Mouse (Mus musculus): Measurements from ENCODE around the gene Syngr2.

Gene Syngr2

GRCm38 (mm10) chr11:117857462-117857861 is 48.0 kb downstream of the Syngr2 start:
- DNase-seq (ENCODE audit: inconsistent age in 2 of 2, low spot score in 1 of 2): no peak

- DNase-seq (ENCODE audit: inconsistent age in 2 of 2, low spot score in 1 of 2): no peak
Measured at GRCm38 (mm10) chr11:117858392-117858791, 48.9 kb downstream of the Syngr2 start.

GRCm38 (mm10) chr11:117860601-117861000 is 51.1 kb downstream of the Syngr2 start, which contains the start of gene Tmem235:
Gene Tmem235 (plus strand): TSS chr11:117860752.
- no peak for DNase-seq (ENCODE audit: inconsistent age in 2 of 2, low spot score in 1 of 2)

GRCm38 (mm10) chr11:117863174-117863856 is 53.8 kb downstream of the Syngr2 start:
- DNase-seq (ENCODE audit: inconsistent age in 2 of 2, low spot score in 1 of 2): no peak
